Mouse (Mus musculus) hindbrain, embryonic 11.5 days (tissue): ENCODE measurements around the gene Grn. TPM values are rescaled to one million over a fixed set of nuclear protein-coding genes. Genes with fewer than 3 reads are reported as not detected.
A peak's percentile ranks its signal among the peaks of the same experiment; 100 is the strongest.

Experiments used
- ATAC-seq: fragments of 200-750 bp; cut with Nextera tagmentation; 2 replicates; pipeline ENCODE4 v1.8.0; 2017; ENCODE audit warnings: mild to moderate bottlenecking, moderate TSS enrichment, moderate library complexity; ENCODE audit not compliant: low FRiP score
- DNase-seq: peaks from one replicate; pipeline ENCODE4 v3.0.0-alpha.2; 2015; ENCODE audit warnings: low spot score
- H3K27ac ChIP-seq: fragments of 300-500 bp; sonication (generic); 2 replicates; pipeline ENCODE4 v1.5.1; 2014; ENCODE audit warnings: mild to moderate bottlenecking, low read depth, low read length
- H3K27me3 ChIP-seq: fragments of 300-500 bp; sonication (generic); 2 replicates; pipeline ENCODE4 v1.6.1; 2014; ENCODE audit warnings: mild to moderate bottlenecking, low read length, moderate library complexity, mixed read lengths; ENCODE audit not compliant: control insufficient read depth, insufficient read depth
- H3K36me3 ChIP-seq: fragments of 300-500 bp; sonication (generic); 2 replicates; pipeline ENCODE4 v1.6.1; 2014; ENCODE audit warnings: mild to moderate bottlenecking, low read length, moderate library complexity, mixed read lengths; ENCODE audit not compliant: control insufficient read depth, insufficient read depth
- H3K4me1 ChIP-seq: fragments of 300-500 bp; sonication (generic); replicated peaks from 2 replicates; pipeline ENCODE4 v1.6.1; 2014; ENCODE audit warnings: low read length, mixed read lengths; ENCODE audit not compliant: control insufficient read depth, insufficient read depth
- H3K4me2 ChIP-seq: fragments of 300-500 bp; sonication (generic); replicated peaks from 2 replicates; pipeline ENCODE4 v1.6.1; 2014; ENCODE audit warnings: mild to moderate bottlenecking, low read depth, low read length
- H3K4me3 ChIP-seq: fragments of 300-500 bp; sonication (generic); 2 replicates; pipeline ENCODE4 v1.5.1; 2014; ENCODE audit warnings: low read depth, low read length
- H3K9ac ChIP-seq: fragments of 300-500 bp; sonication (generic); 2 replicates; pipeline ENCODE4 v1.6.1; 2014; ENCODE audit warnings: low read depth, low read length
- H3K9me3 ChIP-seq: fragments of 300-500 bp; sonication (generic); 2 replicates; pipeline ENCODE4 v1.6.1; 2016; ENCODE audit warnings: low read length; ENCODE audit not compliant: control insufficient read depth
- WGBS: fragments of 180-500 bp; shearing (Covaris S2); extraction: QIAGEN DNeasy Blood & Tissue Kit; methylation state at CpG from one replicate; pipeline ENCODE4 v1.1.7; 2014; 5-methylcytosine and 5-hydroxymethylcytosine counted together
- polyA plus RNA-seq: library from polyadenylated mRNA; unstranded; fragments of >200 nt; fragmentation: Nextera tagmentation; extraction: Ambion mirVana; gene quantifications from 2 replicates; pipeline ENCODE4 v1.2.1, GENCODE M21; 2014

The Grn gene
- polyA plus RNA-seq, 1 experiment from 2014 or later: 47.2 TPM

DNA sequence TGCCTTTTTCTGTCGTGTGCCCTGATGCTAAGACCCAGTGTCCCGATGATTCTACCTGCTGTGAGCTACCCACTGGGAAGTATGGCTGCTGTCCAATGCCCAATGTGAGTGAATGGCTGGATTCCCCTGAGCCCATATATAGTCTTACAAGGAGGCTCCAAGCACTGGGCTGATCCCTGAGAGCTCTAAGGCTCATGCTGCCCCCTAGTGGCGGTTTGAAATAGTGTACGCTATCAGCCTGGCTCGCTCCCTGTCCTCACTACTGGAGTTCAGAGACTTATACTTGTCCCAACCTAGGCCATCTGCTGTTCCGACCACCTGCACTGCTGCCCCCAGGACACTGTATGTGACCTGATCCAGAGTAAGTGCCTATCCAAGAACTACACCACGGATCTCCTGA lies 4.3 kb downstream of the Grn start:
- no peak overlapping the region for H3K9ac ChIP-seq
- no peaks in the 10 kb centered on the region for H3K9me3 ChIP-seq
- ATAC-seq (peak; percentile 32; the same call in 1 of the 2 replicates), DNase-seq (peak; percentile 96)
- H3K36me3 ChIP-seq: no peaks in the 10 kb centered on the region
- no peak overlapping the region for H3K4me2 ChIP-seq
- H3K27me3 ChIP-seq: peaks cover 3% of the 10 kb centered on the region
- H3K4me1 ChIP-seq: peaks cover 22% of the 10 kb centered on the region
- no peak overlapping the region for H3K4me3 ChIP-seq
- no peak overlapping the region for H3K27ac ChIP-seq
- 8% methylated on average over 7 of the region's 7 CpGs for WGBS

DNA sequence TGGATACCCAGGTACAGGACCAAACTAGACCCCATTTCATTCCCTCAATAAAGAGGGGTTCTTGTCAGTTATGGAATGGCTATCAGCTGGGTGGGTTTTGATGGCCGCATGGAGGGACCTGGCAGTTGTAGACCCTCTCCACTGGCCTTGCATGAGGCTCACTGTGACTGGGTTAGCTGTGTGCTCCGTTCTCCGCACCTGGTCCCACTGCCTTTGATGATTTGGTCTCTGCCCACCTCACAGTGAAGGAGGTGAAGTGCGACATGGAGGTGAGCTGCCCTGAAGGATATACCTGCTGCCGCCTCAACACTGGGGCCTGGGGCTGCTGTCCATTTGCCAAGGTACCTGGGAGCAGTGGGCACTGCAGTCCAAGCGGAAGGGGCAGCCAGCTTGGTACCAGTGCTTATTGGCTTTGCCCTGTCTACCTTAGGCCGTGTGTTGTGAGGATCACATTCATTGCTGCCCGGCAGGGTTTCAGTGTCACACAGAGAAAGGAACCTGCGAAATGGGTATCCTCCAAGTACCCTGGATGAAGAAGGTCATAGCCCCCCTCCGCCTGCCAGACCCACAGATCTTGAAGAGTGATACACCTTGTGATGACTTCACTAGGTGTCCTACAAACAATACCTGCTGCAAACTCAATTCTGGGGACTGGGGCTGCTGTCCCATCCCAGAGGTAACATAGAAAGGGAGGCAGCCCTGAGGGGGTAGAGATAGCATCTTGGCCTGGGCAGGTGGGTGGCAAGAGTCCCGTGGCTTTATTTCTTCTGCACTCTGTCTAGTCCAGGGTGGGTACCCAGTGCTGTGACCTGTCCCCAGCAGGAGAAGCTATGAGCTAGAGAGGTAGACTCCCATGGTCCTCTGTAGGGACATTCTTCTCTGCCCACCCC lies 4.9 kb downstream of the Grn start:
- peaks cover 18% of the 10 kb centered on the region for H3K4me1 ChIP-seq
- DNase-seq (no peak), ATAC-seq (no peak)
- H3K27ac ChIP-seq: no peak overlapping the region
- no peak overlapping the region for H3K4me2 ChIP-seq
- H3K9ac ChIP-seq: no peak overlapping the region
- H3K4me3 ChIP-seq: no peak overlapping the region
- 0 out of 2 replicates have a peak, but pooled peaks cover 3% of the 10 kb centered on the region for H3K36me3 ChIP-seq
- 92% methylated on average over 11 of the region's 11 CpGs for WGBS
- H3K9me3 ChIP-seq: no peaks in the 10 kb centered on the region
- peaks cover 4% of the 10 kb centered on the region for H3K27me3 ChIP-seq

DNA sequence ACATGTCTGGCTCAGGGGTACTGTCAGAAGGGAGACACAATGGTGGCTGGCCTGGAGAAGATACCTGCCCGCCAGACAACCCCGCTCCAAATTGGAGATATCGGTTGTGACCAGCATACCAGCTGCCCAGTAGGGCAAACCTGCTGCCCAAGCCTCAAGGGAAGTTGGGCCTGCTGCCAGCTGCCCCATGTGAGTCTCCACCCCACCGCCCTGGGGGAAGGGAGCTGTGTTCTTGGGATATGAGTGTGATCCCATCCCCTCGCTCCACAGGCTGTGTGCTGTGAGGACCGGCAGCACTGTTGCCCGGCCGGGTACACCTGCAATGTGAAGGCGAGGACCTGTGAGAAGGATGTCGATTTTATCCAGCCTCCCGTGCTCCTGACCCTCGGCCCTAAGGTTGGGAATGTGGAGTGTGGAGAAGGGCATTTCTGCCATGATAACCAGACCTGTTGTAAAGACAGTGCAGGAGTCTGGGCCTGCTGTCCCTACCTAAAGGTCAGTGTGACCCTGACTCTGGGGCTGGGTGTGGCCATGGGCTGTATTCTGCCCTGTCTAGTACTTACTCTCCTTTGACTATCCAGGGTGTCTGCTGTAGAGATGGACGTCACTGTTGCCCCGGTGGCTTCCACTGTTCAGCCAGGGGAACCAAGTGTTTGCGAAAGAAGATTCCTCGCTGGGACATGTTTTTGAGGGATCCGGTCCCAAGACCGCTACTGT lies 5.8 kb downstream of the Grn start:
- WGBS: 94% methylated on average over 18 of the region's 18 CpGs

DNA sequence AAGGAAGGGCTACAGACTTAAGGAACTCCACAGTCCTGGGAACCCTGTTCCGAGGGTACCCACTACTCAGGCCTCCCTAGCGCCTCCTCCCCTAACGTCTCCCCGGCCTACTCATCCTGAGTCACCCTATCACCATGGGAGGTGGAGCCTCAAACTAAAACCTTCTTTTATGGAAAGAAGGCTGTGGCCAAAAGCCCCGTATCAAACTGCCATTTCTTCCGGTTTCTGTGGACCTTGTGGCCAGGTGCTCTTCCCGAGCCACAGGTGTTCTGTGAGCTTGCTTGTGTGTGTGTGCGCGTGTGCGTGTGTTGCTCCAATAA lies 6.3 kb downstream of the Grn start:
- DNase-seq (no peak), ATAC-seq (no peak)
- H3K9me3 ChIP-seq: no peaks in the 10 kb centered on the region
- WGBS: 88% methylated on average over 10 of the region's 10 CpGs
- H3K36me3 ChIP-seq: 0 out of 2 replicates have a peak, but pooled peaks cover 3% of the 10 kb centered on the region
- no peak overlapping the region for H3K4me3 ChIP-seq
- peaks cover 16% of the 10 kb centered on the region for H3K4me1 ChIP-seq
- no peak overlapping the region for H3K4me2 ChIP-seq
- peaks cover 4% of the 10 kb centered on the region for H3K27me3 ChIP-seq
- no peak overlapping the region for H3K27ac ChIP-seq
- no peak overlapping the region for H3K9ac ChIP-seq

More for the DNA sequence above, 5.8 kb downstream of the Grn start:
- Histone ChIP-seq H3K9ac (no peak overlapping the region), H3K4me3 (no peak overlapping the region), H3K4me1 (peaks cover 16% of the 10 kb centered on the region), H3K27ac (no peak overlapping the region), H3K27me3 (peaks cover 4% of the 10 kb centered on the region), H3K36me3 (0 out of 2 replicates have a peak, but pooled peaks cover 3% of the 10 kb centered on the region), H3K9me3 (no peaks in the 10 kb centered on the region), H3K4me2 (no peak overlapping the region)
- ATAC-seq (no peak), DNase-seq (no peak)

DNA sequence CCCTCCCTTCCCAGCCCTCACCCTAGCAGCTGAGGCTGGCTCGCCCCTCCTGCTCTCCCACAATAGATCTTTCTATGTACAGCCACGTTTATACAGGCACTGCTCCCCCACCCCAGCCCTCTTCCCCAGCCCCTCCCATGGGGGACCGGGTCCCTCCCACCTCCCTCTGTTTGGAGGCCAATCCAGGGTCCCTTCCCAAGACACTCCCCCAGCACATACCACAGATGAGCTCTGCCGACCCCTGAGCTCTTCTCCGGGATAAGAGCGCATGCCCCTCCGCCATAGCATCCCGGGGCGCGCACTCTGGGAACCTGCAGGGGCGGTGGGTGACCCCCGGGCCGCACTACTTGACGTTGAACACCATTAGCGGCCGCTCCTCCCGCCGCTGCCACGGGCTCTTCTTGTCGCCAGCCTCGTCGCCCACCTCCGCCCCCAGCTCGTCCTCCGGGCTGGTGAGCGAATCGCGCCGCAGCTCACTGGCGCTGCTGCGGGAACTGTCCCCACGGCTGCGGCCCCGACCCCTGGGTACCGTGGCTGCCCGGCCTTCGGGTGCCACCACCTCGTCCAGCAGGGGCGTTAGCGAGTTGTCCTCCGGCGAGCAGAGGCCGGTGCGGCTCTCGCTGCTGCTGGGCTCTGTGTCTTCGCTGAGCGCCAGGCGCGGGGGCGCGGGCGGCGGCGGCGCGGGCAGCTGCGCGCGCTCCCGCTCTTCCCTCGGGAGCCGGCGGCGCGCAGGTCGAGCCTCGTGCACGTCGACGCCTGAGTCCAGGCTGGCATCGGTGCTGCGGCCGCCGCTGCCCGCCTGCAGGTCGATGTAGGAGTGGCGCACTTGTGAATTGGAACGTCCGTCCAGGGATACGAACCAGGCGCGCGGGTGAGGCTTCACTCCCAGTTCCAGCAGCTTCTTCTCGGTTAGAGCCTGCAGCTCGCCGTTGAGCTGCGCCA lies 7.3 kb downstream of the Grn start:
- DNase-seq (peak; percentile 72), ATAC-seq (peak; percentile 50)
- peak overlapping the region; percentile 64 for H3K4me2 ChIP-seq
- H3K27me3 ChIP-seq: peaks cover 4% of the 10 kb centered on the region
- H3K4me1 ChIP-seq: peaks cover 16% of the 10 kb centered on the region
- no peaks in the 10 kb centered on the region for H3K9me3 ChIP-seq
- H3K4me3 ChIP-seq: peak overlapping the region; percentile 25
- peak overlapping the region; percentile 52 for H3K9ac ChIP-seq
- peak overlapping the region; percentile 67 for H3K27ac ChIP-seq
- WGBS: 2% methylated on average over 85 of the region's 87 CpGs
- peaks cover 6% of the 10 kb centered on the region; the same call in 1 of the 2 replicates for H3K36me3 ChIP-seq

DNA sequence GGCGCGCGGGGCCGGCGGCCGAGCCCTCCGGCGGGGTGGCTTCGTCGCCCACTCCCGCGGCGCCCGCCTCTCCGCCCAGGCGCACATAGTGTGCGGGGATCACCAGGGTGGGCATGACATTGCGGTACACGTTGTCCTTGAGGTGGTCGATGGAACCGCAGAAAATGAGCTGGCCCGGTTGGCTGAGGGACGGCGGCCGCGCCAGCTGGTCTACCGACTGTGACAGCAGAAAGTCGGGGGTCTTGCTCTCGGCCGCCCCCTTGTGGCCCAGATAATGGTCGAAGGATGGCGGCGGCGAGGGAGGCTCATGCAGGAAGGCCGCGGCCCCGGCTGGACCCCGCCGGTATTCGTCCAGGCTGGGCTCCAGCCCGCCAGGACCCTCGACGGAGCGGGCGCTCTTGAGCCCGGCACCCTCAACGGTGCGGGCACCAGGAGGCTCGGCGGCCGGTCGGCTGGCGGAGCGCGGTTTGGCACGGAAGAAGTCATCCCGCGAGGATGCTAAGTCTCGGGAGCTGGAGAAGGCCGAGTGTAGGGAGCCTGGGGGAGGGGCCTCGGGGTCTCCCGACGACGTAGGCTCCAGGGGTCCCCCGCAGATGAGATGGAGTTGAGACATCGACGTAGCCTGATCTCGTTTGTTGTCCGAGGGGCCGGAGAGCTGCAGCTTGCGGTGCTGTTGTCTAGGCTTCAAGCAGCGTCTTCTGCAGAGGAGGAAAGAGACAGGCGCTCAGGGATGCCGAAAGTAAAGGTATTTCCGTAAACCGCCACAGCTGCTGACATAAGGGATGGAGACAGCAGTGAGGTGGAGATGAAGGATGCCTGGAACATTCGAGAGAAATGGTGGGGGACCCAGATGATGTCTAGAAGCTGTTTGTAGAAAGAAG lies 8.3 kb downstream of the Grn start:
- Histone ChIP-seq H3K9me3 (no peaks in the 10 kb centered on the region), H3K27ac (no peak overlapping the region), H3K9ac (peak overlapping the region; percentile 52), H3K4me3 (peak overlapping the region; percentile 25), H3K36me3 (peaks cover 6% of the 10 kb centered on the region; the same call in 1 of the 2 replicates), H3K4me1 (peaks cover 16% of the 10 kb centered on the region), H3K4me2 (peak overlapping the region; percentile 64), H3K27me3 (peaks cover 4% of the 10 kb centered on the region)
- 10% methylated on average over 72 of the region's 77 CpGs for WGBS
- DNase-seq: peak; percentile 96
- ATAC-seq: peak; percentile 41; the same call in 1 of the 2 replicates

DNA sequence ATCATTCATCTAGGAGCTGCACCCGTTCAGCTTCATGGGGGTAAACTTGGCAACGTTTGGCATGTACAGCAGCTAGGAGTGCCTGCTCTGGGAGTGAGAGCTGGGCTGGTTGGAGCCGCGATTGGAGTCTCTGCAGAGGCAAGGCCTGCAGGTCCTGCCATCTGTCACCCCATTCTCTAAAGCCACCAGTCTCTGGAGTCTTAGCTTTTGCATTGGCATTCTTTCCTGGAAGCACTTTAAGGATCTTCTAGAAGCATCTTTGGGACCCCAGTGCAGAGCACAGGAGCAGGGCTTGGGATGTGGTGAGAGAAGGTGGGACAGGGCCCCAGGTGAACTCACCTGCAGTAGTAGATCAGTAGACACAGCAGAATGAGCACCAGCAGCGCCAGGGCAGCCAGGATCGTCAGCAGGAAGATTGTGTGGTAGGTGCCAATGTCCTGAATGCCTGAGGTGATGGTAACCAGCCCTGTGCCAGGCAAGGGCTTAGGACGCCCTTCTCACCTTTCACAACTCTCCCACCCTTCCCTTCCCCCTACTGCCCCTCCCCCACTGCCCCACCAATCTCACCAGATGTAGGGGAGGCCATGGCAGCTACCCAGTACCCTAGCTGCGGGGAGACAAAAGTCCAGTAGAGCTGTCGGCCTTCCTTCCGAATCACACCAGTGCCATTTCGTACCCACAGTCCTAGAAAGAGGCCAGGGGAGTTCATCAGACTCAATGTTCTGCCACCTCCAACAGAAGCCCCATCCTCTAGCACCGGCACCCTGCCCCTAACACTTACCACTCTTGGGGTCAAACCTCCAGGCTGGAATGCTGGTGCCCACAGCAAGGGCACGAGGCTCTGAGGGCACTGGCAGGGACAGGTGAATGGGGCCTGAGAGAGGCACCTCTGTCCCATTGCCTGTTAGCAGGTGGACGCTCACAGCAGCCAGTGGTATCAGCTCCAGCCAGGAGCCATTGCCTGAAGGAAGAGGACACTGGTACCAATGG lies 9.3 kb downstream of the Grn start:
- Histone ChIP-seq H3K27ac (no peak overlapping the region), H3K9me3 (no peaks in the 10 kb centered on the region), H3K4me1 (peaks cover 16% of the 10 kb centered on the region), H3K27me3 (peaks cover 4% of the 10 kb centered on the region), H3K36me3 (peaks cover 6% of the 10 kb centered on the region; the same call in 1 of the 2 replicates), H3K9ac (no peak overlapping the region), H3K4me3 (no peak overlapping the region), H3K4me2 (no peak overlapping the region)
- ATAC-seq (no peak), DNase-seq (no peak)
- WGBS: 79% methylated on average over 14 of the region's 14 CpGs
